Mouse (Mus musculus): ENCODE measurements around the gene Sept9.

Sept9 gene

DNA sequence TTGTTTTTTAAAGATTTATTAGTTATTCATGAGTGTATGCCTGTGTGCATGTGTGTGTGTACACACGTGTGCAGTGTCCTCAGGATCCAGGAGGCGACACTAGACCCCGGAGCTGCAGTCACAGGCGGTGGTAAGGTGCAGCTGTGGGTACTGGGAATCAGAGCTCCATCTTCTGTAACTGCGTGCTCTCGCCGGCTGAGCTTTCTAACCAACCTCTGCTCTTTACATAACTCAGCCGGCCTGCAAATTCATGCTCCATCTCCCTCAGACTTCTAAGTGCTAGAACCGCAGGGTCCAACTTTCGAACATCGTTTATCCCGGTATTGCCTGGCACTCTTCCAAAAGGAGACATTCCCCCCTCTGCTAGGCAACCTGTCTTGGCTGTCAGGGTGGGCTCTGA, 24.0 kb upstream of the Sept9 start:
- peak in 1 of 2 experiments; percentile 3 for DNase-seq (ENCODE audit: inconsistent age in 2 of 2, low spot score in 1 of 2)

GRCm38 (mm10) chr11:117176304-117176703, 23.2 kb upstream of the Sept9 start:
- DNase-seq (ENCODE audit: inconsistent age in 2 of 2, low spot score in 1 of 2): peak; percentile 64 to 79

GRCm38 (mm10) chr11:117176900-117177299, 22.6 kb upstream of the Sept9 start:
- no peak for DNase-seq (ENCODE audit: inconsistent age in 2 of 2, low spot score in 1 of 2)

DNA sequence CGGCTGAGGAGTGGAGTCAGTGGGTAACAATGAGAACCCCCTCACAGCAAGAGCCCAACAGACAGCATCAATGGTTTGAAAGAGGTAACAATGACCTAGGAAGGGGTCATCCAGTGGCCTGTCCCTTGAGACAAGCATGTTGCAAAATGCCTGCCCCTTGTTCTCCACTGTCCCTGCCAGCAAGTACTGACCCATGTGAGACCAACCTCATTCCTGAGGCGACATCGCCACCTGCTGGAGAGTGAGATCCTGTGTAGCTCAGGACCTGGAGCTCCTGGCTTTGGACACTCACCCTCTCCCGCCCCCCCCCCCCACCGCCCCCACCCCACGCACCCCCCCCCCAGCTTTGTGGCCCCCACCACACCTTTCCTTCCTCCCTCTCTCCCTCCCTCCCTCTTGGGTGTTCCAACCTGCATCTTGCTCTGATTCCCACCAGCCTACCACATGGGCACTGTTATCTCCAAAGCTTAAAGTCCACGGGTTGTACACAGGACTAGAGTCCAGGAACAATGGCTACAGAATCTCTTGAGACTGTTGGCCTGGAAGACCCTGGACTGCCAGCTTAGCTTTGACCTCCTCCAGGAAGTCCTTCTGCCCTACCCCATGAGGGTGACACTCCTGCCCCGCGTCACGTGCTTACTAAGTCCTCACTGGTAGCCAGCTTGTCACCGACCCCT, 22.0 kb upstream of the Sept9 start:
- DNase-seq (ENCODE audit: inconsistent age in 2 of 2, low spot score in 1 of 2): peak; percentile 89 to 96

GRCm38 (mm10) chr11:117179902-117180301, 19.6 kb upstream of the Sept9 start:
- no peak for DNase-seq (ENCODE audit: inconsistent age in 2 of 2, low spot score in 1 of 2)

DNA sequence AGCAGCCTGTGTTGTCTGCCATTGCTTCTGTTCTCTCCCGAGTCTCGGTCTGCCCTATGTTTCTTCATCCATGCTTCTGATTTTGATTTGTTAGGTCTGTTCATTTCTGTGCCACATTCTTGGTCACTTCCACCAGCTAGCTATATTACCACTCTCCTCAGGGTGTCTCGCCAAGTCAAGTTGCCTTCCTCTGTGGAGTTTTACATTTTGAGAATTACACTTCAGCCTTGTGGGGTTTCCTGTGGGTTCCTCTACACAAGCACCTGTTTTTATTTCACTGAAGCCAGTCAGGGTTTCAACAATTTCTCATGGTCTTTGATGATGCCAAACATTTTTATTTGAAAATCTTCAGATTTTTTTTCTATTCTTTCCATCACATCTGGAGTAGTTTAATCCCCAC, 16.7 kb upstream of the Sept9 start:
- no peak for DNase-seq (ENCODE audit: inconsistent age in 2 of 2, low spot score in 1 of 2)

- DNase-seq (ENCODE audit: inconsistent age in 2 of 2, low spot score in 1 of 2): no peak
Observed at GRCm38 (mm10) chr11:117183299-117183698, 16.2 kb upstream of the Sept9 start.

GRCm38 (mm10) chr11:117183841-117184240, 15.6 kb upstream of the Sept9 start:
- no peak for DNase-seq (ENCODE audit: inconsistent age in 2 of 2, low spot score in 1 of 2)

DNA sequence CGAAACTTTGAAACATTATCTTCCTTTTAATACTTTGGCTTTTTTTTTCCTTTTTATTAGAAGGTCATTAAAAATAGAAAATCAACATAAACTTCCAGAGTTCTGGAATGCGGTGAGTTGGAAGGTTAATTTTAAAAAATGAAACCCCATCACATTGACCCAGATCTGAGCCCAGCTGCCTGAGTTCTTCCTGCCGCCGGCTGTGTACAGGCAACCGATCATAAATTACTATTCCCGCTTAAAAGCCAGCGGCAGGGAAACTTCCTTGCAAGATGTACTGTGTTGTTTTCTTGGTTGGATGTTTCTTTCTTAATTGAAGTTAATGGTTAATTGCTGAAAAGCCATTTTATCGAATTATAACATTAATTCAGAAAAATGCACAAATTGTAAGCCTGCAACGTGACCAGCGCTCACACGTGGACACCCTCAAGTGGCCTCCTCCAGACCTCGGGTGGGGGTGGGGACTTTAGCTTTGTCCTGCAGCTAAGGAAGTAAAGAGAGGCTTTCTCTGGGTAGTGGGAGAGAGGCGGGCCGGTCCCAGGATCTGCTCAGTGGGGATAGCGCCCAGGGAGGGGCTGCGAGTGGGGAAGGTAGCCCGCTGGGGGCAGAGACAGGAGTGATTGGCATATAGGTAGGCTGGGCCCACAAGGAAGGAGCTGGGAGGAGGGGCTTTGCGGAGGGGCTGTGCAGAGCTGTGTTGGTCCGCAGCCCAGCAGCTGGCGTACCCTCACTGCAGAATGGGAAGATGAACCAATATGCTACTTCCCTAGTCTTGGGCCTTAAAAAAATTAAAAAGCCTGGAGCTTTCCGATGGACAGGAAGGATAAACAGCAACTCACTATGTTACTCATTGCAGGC, 14.2 kb upstream of the Sept9 start:
- no peak for DNase-seq (ENCODE audit: inconsistent age in 2 of 2, low spot score in 1 of 2)

GRCm38 (mm10) chr11:117191524-117191923, 7.9 kb upstream of the Sept9 start:
- DNase-seq (ENCODE audit: inconsistent age in 2 of 2, low spot score in 1 of 2): peak in 1 of 2 experiments; percentile 47

DNA sequence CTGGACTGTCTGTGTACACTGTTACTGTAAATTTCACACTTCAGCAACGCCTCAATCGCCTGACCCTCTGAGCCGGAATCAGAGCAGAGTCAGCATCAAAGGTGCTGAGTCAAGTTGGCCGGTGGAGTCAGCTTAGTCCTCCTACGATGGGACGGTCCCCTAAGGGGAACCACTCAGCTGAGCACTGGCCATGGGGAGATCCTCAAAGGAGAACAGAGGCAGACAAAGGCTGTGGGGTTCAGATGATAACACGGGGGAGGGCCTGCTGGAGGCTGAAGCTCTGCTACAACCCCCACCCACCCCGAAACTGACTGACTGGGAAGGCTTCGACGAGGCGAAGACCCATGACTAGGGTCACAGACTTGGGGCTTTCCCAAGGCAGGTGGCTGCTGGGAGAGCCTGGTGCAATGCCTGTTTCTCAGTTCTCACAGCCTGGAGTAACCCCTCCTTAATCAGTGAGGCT, 5.0 kb upstream of the Sept9 start:
- no peak for DNase-seq (ENCODE audit: inconsistent age in 2 of 2, low spot score in 1 of 2)

DNA sequence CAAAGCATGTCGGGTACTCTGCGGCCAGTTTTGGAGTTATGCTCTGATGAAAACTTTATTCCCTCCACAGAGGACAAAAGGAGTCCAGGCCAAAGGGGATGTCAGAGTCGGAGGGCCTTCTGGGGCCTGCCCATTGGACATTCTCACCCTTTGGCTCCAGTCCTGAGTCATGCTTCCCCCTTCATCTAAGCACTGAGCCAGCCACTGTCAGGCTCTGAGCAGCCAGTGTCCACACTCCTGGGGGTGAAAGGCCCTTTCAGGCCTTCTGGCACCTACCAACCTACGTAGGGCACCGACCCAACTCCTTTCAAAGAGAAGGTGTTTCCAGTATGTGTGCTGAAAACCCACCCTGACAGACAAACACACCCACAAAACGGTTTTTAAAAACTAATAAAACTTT, 3.8 kb upstream of the Sept9 start:
- DNase-seq (ENCODE audit: inconsistent age in 2 of 2, low spot score in 1 of 2): no peak

- DNase-seq (ENCODE audit: inconsistent age in 2 of 2, low spot score in 1 of 2): no peak
Observed at GRCm38 (mm10) chr11:117196681-117197080, 2.8 kb upstream of the Sept9 start.

DNA sequence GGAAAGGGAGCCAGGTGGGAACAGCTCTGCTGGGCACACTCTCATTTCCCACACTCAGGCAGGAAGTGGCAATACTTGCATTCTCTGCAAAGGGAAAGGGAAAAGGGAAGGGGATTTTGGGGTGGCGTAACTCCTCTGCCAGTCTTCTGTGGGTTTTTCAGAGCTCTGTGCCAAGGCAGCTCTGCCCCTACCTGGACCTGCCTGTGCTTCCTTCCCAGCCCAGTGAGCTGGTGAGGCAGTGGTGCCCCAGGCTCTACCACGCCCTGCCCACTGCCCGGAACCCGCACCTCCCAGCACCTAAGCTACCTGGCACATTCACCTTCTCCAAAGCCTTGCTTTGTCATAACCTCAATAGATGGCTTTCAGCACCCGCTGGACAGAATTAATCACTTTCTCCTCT, 1.3 kb upstream of the Sept9 start:
- no peak for DNase-seq (ENCODE audit: inconsistent age in 2 of 2, low spot score in 1 of 2)

- no peak for DNase-seq (ENCODE audit: inconsistent age in 2 of 2, low spot score in 1 of 2)
Observed at GRCm38 (mm10) chr11:117201846-117202245, 2.4 kb downstream of the Sept9 start.

DNA sequence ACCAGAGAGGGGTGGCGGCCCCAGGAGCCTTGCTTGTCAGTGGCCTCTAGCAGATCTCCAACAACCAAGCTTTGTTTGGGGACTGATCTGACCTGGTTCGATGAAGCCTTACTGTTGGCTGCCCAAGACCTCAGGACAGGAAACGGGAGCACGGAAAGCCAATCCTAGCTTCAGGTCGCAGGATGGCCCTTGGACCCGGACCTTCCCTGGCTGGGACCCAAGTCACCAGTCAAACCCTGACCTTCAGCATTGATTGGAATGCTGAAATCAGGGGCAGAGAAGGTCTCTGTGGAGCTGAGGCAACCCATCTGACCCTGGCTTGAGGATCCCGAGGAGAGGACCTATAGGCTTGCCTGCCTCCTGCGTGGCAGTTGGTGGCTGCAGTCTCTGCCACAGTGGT, 5.1 kb downstream of the Sept9 start:
- no peak for DNase-seq (ENCODE audit: inconsistent age in 2 of 2, low spot score in 1 of 2)

DNA sequence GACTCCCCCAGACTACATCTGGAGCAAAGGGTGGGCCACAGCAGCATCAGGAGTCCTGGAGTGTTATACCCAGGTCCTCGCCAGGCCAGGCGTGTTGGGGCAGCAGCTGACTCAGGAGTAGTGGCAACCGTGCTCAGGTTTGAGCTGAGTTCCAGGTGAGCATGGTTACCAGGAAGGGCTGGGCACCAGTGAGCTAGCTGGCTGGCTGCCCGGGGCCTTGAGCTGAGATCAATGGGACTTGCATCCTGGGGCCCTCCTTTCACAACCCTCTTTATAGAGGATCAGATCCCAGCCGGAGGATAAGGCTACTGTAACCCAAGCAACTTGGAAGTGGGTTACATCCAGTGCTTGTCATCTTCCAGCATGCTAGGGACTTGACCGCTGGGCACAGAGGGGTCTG, 5.6 kb downstream of the Sept9 start:
- peak in 1 of 2 experiments; percentile 60 for DNase-seq (ENCODE audit: inconsistent age in 2 of 2, low spot score in 1 of 2)

DNA sequence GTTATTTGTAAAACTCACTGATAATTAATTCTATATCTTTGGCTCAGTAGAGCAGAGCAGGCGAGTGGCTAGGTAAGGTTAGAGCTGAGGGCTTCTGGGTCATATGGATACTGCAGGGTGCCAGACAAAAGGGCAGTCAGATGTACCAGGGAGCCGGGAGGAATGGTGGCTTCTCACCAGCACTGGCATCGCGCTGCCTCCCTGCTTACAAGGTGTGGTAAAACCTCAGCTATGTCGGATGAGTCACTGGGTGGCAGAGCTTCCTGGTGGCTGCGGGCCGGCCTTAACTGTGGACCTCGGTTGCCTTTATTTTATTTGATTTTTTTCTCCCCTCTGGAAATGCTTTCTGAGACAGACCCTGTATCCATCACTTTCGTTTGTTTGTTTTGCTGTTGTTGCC, 6.0 kb downstream of the Sept9 start:
- peak in 1 of 2 experiments; percentile 42 for DNase-seq (ENCODE audit: inconsistent age in 2 of 2, low spot score in 1 of 2)

- DNase-seq (ENCODE audit: inconsistent age in 2 of 2, low spot score in 1 of 2): no peak
Observed at GRCm38 (mm10) chr11:117207436-117207835, 8.0 kb downstream of the Sept9 start.

GRCm38 (mm10) chr11:117208151-117208673, 8.8 kb downstream of the Sept9 start:
- DNase-seq (ENCODE audit: inconsistent age in 2 of 2, low spot score in 1 of 2): no peak

DNA sequence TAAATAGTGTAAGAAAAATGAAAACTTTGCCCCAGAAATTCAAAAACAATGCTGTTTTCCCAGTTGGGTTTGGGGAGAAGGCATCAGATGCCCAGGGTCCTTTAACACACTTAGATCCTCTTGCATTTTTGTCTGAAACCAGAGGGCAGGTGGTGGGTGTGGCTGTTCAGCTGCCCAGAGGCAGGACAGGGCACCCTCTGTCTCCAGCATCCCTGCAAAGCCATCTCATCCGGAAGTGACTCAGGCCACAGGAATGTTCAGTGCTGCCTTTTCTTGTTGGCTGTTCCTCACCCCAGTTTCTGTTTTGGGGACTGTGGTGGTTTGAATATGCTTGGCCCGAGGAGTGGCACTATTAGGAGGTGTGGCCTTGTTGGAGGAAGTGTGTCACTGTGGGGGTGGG, 17.3 kb downstream of the Sept9 start:
- no peak for DNase-seq (ENCODE audit: inconsistent age in 2 of 2, low spot score in 1 of 2)

- DNase-seq (ENCODE audit: inconsistent age in 2 of 2, low spot score in 1 of 2): no peak
Observed at GRCm38 (mm10) chr11:117218070-117218469, 18.6 kb downstream of the Sept9 start.
